Mouse (Mus musculus) ES-Bruce4 (cell line): ENCODE results near the gene Nfrkb.

ENCODE experiments used
- CTCF ChIP-seq: IDR thresholded peaks from one replicate; pipeline ENCODE4 v1.8.1; 2011; ENCODE audit warnings: low read depth, low read length
- EP300 ChIP-seq: IDR thresholded peaks from 2 replicates; pipeline ENCODE4 v1.6.1; 2011; ENCODE audit warnings: low read depth, low read length; ENCODE audit not compliant: insufficient read depth
- POLR2A ChIP-seq: IDR thresholded peaks from one replicate; pipeline ENCODE4 v1.8.1; 2011; ENCODE audit warnings: low read length; ENCODE audit not compliant: insufficient read depth

- TF ChIP-seq POLR2A: no peak
- no peak for TF ChIP-seq CTCF
- no peak for TF ChIP-seq EP300
Observed at GRCm38 (mm10) chr9:31452166-31452565, 66.2 kb downstream of the Nfrkb start.
